Mouse (Mus musculus) forebrain, postnatal 0 days (tissue): ENCODE data around the gene Mov10l1. TPM values are rescaled to one million over a fixed set of nuclear protein-coding genes. Genes with fewer than 3 reads are reported as not detected.

Experiments used
- ATAC-seq: fragments of 200-750 bp; cut with Nextera tagmentation; 2 replicates; pipeline ENCODE4 v1.8.0; 2017; ENCODE audit warnings: mild to moderate bottlenecking, moderate library complexity
- DNase-seq: peaks from one replicate; pipeline ENCODE4 v3.0.0-alpha.2; 2015
- H3K27ac ChIP-seq: fragments of 300-500 bp; sonication (generic); 2 replicates; pipeline ENCODE4 v1.5.1; 2014; ENCODE audit warnings: low read depth, mild to moderate bottlenecking, antibody characterized with exemption, low read length, moderate library complexity, mixed read lengths
- H3K27me3 ChIP-seq: fragments of 300-500 bp; sonication (generic); 2 replicates; pipeline ENCODE4 v1.6.1; 2014; ENCODE audit warnings: mild to moderate bottlenecking, low read length, mixed read lengths; ENCODE audit not compliant: insufficient read depth
- H3K36me3 ChIP-seq: fragments of 300-500 bp; sonication (generic); 2 replicates; pipeline ENCODE4 v1.6.1; 2014; ENCODE audit warnings: mild to moderate bottlenecking, moderate library complexity; ENCODE audit not compliant: insufficient read depth
- H3K4me1 ChIP-seq: fragments of 300-500 bp; sonication (generic); 2 replicates; pipeline ENCODE4 v1.6.1; 2014; ENCODE audit warnings: antibody characterized with exemption; ENCODE audit not compliant: insufficient read depth
- H3K4me2 ChIP-seq: fragments of 300-500 bp; sonication (generic); 2 replicates; pipeline ENCODE4 v1.6.1; 2014; ENCODE audit warnings: low read depth, mild to moderate bottlenecking, moderate library complexity
- H3K4me3 ChIP-seq: fragments of 300-500 bp; sonication (generic); 2 replicates; pipeline ENCODE4 v1.5.1; 2014; ENCODE audit warnings: low read depth, low read length, mixed read lengths
- H3K9ac ChIP-seq: fragments of 300-500 bp; sonication (generic); 2 replicates; pipeline ENCODE4 v1.6.1; 2014; ENCODE audit warnings: mild to moderate bottlenecking
- H3K9me3 ChIP-seq: fragments of 300-500 bp; sonication (generic); 2 replicates; pipeline ENCODE4 v1.6.1; 2016; ENCODE audit warnings: low read length
- CTCF ChIP-seq: sonication (generic); IDR thresholded peaks from 2 replicates; pipeline ENCODE4 v1.5.1; 2016; ENCODE audit warnings: antibody characterized with exemption, control low read depth, low read depth
- WGBS: fragments of 180-500 bp; shearing (Covaris S2); extraction: QIAGEN DNeasy Blood & Tissue Kit; methylation state at CpG from one replicate; pipeline ENCODE4 v1.1.7; 2014; 5-methylcytosine and 5-hydroxymethylcytosine counted together
- polyA plus RNA-seq: library from polyadenylated mRNA; unstranded; fragments of >200 nt; fragmentation: Nextera tagmentation; extraction: Ambion mirVana; gene quantifications from 2 replicates; pipeline ENCODE4 v1.2.1, GENCODE M21; 2015
- total RNA-seq: library from RNA; depleted of rRNA; stranded (reverse); fragments of >200 nt; gene quantifications from 2 replicates; pipeline ENCODE4 v1.2.3, GENCODE M21; 2014

The Mov10l1 gene
- total and polyA plus RNA-seq, 2 experiments from 2014 or later = 0.05 to 0.16 TPM

DNA sequence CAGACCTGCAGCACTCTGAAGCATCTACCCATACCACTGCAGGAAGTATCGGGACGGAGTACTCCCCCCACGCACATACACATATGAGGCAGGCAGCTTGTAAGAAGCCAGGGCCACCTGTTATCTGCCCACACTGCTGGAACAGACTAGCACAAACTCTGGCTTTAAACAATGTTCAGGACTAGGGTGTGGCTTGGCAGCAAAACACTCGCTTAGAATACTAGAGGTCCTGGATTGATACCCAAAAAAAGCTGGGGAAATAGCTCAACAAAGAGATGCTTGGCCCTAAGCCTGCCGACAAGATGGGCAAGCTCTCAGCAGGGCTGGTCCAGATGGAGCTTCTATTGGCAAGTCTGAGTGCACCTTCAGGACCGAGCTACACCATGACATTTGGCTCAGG is 80.8 kb downstream of the Mov10l1 start:
- H3K27me3 ChIP-seq = no peaks in the 10 kb centered on the region
- TF ChIP-seq CTCF = no peak
- H3K9me3 ChIP-seq = no peaks in the 10 kb centered on the region
- WGBS = 54% methylated on average over 6 of the region's 6 CpGs
- no peak overlapping the region for H3K4me2 ChIP-seq
- no peak overlapping the region for H3K9ac ChIP-seq
- no peak overlapping the region for H3K27ac ChIP-seq
- peaks cover 11% of the 10 kb centered on the region; the same call in 1 of the 2 replicates for H3K36me3 ChIP-seq
- DNase-seq = no peak
- H3K4me3 ChIP-seq = no peak overlapping the region
- no peak for ATAC-seq
- H3K4me1 ChIP-seq = peaks cover 4% of the 10 kb centered on the region; the same call in 1 of the 2 replicates

- Histone ChIP-seq H3K27ac (no peak overlapping the region), H3K4me1 (peaks cover 4% of the 10 kb centered on the region; the same call in 1 of the 2 replicates), H3K27me3 (no peaks in the 10 kb centered on the region), H3K4me3 (no peak overlapping the region), H3K4me2 (no peak overlapping the region), H3K9ac (no peak overlapping the region), H3K36me3 (peaks cover 19% of the 10 kb centered on the region), H3K9me3 (no peaks in the 10 kb centered on the region)
- ATAC-seq = no peak
- DNase-seq = no peak
- TF ChIP-seq CTCF = no peak
- WGBS = 96% methylated on average over 5 of the region's 5 CpGs
Observed at GRCm38 (mm10) chr15:89064891-89065290, 82.2 kb downstream of the Mov10l1 start.

- Histone ChIP-seq H3K27ac (no peak overlapping the region), H3K4me2 (no peak overlapping the region), H3K4me3 (no peak overlapping the region), H3K36me3 (peaks cover 28% of the 10 kb centered on the region), H3K4me1 (no peaks in the 10 kb centered on the region), H3K9me3 (no peaks in the 10 kb centered on the region), H3K27me3 (no peaks in the 10 kb centered on the region), H3K9ac (no peak overlapping the region)
- TF ChIP-seq CTCF = no peak
- DNase-seq = no peak
- no peak for ATAC-seq
- WGBS = 47% methylated on average over 35 of the region's 35 CpGs
Observed at GRCm38 (mm10) chr15:89067609-89068008, 84.9 kb downstream of the Mov10l1 start.

DNA sequence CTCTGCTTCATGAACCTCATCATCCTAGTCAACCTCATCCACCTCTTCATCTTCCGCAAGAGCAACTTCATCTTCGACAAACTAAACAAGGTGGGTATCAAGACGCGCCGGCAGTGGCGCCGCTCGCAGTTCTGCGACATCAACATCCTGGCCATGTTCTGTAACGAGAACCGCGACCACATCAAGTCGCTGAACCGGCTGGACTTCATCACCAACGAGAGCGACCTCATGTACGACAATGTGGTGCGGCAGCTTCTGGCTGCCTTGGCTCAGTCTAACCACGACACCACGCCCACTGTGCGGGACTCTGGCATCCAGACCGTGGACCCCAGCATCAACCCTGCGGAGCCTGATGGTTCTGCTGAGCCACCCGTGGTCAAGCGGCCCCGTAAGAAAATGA is 85.5 kb downstream of the Mov10l1 start:
- Histone ChIP-seq H3K27ac (no peak overlapping the region), H3K9me3 (no peaks in the 10 kb centered on the region), H3K27me3 (no peaks in the 10 kb centered on the region), H3K4me2 (no peak overlapping the region), H3K9ac (no peak overlapping the region), H3K4me3 (no peak overlapping the region), H3K4me1 (no peaks in the 10 kb centered on the region), H3K36me3 (peaks cover 28% of the 10 kb centered on the region)
- DNase-seq (no peak), ATAC-seq (no peak)
- 59% methylated on average over 26 of the region's 26 CpGs for WGBS
- TF ChIP-seq CTCF = no peak

DNA sequence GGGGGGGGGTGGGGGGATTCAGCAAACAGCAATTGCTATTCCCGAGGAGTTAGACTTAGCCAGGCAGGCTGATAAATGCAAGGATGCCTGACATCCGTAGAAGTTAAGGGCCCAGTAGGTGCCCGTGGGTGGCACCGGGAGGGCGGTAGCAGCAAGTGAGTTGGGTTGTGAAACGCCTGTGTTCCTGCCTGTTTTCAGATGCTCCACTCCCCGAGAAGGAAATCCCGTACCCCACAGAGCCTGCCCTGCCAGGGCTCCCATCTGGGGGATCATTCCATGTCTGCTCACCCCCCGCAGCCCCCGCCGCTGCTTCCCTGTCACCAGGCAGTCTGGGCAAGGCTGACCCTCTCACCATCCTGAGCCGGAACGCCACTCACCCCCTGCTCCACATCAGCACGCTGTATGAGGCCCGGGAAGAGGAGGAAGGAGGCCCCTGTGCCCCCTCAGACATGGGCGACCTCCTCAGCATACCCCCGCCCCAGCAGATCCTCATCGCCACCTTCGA is 86.7 kb downstream of the Mov10l1 start:
- WGBS = 88% methylated on average over 19 of the region's 19 CpGs
- Histone ChIP-seq H3K36me3 (peaks cover 28% of the 10 kb centered on the region), H3K4me1 (no peaks in the 10 kb centered on the region), H3K9me3 (no peaks in the 10 kb centered on the region), H3K27me3 (no peaks in the 10 kb centered on the region), H3K9ac (no peak overlapping the region), H3K4me2 (no peak overlapping the region), H3K4me3 (no peak overlapping the region), H3K27ac (no peak overlapping the region)
- no peak for ATAC-seq
- DNase-seq = no peak
- TF ChIP-seq CTCF = no peak

DNA sequence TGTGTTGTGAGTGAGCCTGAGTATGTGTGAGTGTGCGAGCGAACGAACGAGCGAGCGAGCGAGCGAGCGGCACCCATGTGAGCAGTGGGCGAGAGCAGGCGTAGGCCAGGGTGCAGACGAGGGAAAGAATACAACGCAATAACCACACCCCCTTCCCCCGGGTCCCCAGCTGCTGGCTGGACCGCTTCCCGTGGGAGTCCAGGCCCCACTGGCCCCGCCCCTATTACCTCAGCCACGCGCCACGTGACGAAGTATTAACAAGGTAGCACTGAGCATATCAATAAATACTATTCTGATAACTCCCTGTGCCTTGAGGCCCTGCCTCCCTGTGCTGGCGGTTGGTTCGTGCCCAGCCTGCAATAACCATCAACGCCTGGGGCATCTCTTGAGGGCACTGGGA is 87.9 kb downstream of the Mov10l1 start:
- 72% methylated on average over 24 of the region's 24 CpGs for WGBS
- no peak overlapping the region for H3K9ac ChIP-seq
- peaks cover 28% of the 10 kb centered on the region for H3K36me3 ChIP-seq
- no peak for ATAC-seq
- H3K4me2 ChIP-seq = no peak overlapping the region
- DNase-seq = no peak
- no peaks in the 10 kb centered on the region for H3K9me3 ChIP-seq
- no peaks in the 10 kb centered on the region for H3K27me3 ChIP-seq
- no peak overlapping the region for H3K4me3 ChIP-seq
- no peak overlapping the region for H3K27ac ChIP-seq
- H3K4me1 ChIP-seq = peaks cover 6% of the 10 kb centered on the region; the same call in 1 of the 2 replicates
- TF ChIP-seq CTCF = no peak

- peak overlapping the region; percentile 80; the same call in 1 of the 2 replicates for H3K27ac ChIP-seq
- peaks cover 16% of the 10 kb centered on the region for H3K36me3 ChIP-seq
- ATAC-seq (no peak), DNase-seq (no peak)
- H3K27me3 ChIP-seq = no peaks in the 10 kb centered on the region
- no peak for TF ChIP-seq CTCF
- H3K9me3 ChIP-seq = no peaks in the 10 kb centered on the region
- H3K4me2 ChIP-seq = 0 out of 2 replicates have a peak overlapping the region, but pooled peaks have one; percentile 81
- 82% methylated on average over 10 of the region's 10 CpGs for WGBS
- H3K4me1 ChIP-seq = peaks cover 19% of the 10 kb centered on the region
- H3K9ac ChIP-seq = no peak overlapping the region
- H3K4me3 ChIP-seq = no peak overlapping the region
Observed at GRCm38 (mm10) chr15:89073993-89074603, 91.4 kb downstream of the Mov10l1 start.
